Mouse (Mus musculus) heart, embryonic 12.5 days (tissue): ENCODE results near the gene Adamts4. TPM values are rescaled to one million over a fixed set of nuclear protein-coding genes. Genes with fewer than 3 reads are reported as not detected.

ENCODE experiments used
- ATAC-seq: fragments of 200-750 bp; cut with Nextera tagmentation; 2 replicates; pipeline ENCODE4 v1.8.0; 2017; ENCODE audit warnings: moderate TSS enrichment, moderate library complexity; ENCODE audit not compliant: insufficient number of reproducible peaks, low FRiP score
- H3K27ac ChIP-seq: fragments of 300-500 bp; sonication (generic); 2 replicates; pipeline ENCODE4 v1.5.1; 2016; ENCODE audit warnings: mild to moderate bottlenecking, moderate library complexity; ENCODE audit not compliant: poor library complexity, severe bottlenecking
- H3K27me3 ChIP-seq: fragments of 300-500 bp; sonication (generic); replicated peaks from 2 replicates; pipeline ENCODE4 v1.6.1; 2016; ENCODE audit warnings: mild to moderate bottlenecking, moderate library complexity
- H3K36me3 ChIP-seq: fragments of 300-500 bp; sonication (generic); 2 replicates; pipeline ENCODE4 v1.6.1; 2016; ENCODE audit warnings: mild to moderate bottlenecking, moderate library complexity
- H3K4me1 ChIP-seq: fragments of 300-500 bp; sonication (generic); replicated peaks from 2 replicates; pipeline ENCODE4 v1.6.1; 2016; ENCODE audit warnings: mild to moderate bottlenecking
- H3K4me2 ChIP-seq: fragments of 300-500 bp; sonication (generic); 2 replicates; pipeline ENCODE4 v1.6.1; 2016; ENCODE audit warnings: mild to moderate bottlenecking, moderate library complexity
- H3K4me3 ChIP-seq: fragments of 300-500 bp; sonication (generic); 2 replicates; pipeline ENCODE4 v1.5.1; 2016; ENCODE audit warnings: mild to moderate bottlenecking
- H3K9ac ChIP-seq: fragments of 300-500 bp; sonication (generic); 2 replicates; pipeline ENCODE4 v1.6.1; 2016; ENCODE audit warnings: mild to moderate bottlenecking, moderate library complexity
- H3K9me3 ChIP-seq: fragments of 300-500 bp; sonication (generic); replicated peaks from 2 replicates; pipeline ENCODE4 v1.6.1; 2016; ENCODE audit warnings: mild to moderate bottlenecking, moderate library complexity
- WGBS: fragments of 180-500 bp; shearing (Covaris S2); methylation state at CpG from one replicate; pipeline ENCODE4 v1.1.7; 2016; 5-methylcytosine and 5-hydroxymethylcytosine counted together
- polyA plus RNA-seq: library from polyadenylated mRNA; unstranded; fragments of >200 nt; fragmentation: Nextera tagmentation; extraction: Ambion mirVana; gene quantifications from 2 replicates; pipeline ENCODE4 v1.2.1, GENCODE M21; 2016

The Adamts4 gene
- polyA plus RNA-seq, 1 experiment from 2014 or later, result 3.1 TPM

DNA sequence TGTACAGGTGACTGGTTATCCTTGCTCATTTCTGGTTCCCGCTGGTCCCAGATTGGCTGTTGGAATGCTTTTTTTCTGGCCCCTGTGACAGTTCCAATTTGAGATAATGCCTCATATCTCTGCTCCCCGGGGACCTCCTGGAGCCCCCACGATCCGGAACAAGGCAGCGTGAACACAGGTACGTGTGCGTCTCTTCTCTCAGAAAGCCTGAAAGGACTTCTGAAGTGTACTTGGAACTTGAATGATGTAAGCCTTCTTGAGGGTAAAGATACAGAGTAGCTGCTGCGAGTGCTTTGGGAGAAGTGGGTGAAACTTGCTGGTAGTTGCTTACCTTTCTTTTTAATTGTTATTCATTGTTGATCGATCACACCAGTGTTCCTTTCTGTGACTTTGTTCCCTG lies 21.0 kb downstream of the Adamts4 start:
- peaks cover 12% of the 10 kb centered on the region for H3K4me1 ChIP-seq
- H3K27ac ChIP-seq, result 0 out of 2 replicates have a peak overlapping the region, but pooled peaks have one; percentile 16
- 37% methylated on average over 9 of the region's 9 CpGs for WGBS
- peak overlapping the region; percentile 85 for H3K4me3 ChIP-seq
- peak overlapping the region; percentile 95 for H3K4me2 ChIP-seq
- no peaks in the 10 kb centered on the region for H3K27me3 ChIP-seq
- ATAC-seq, result no peak
- H3K36me3 ChIP-seq, result peaks cover 45% of the 10 kb centered on the region
- no peaks in the 10 kb centered on the region for H3K9me3 ChIP-seq
- H3K9ac ChIP-seq, result peak overlapping the region; percentile 88

DNA sequence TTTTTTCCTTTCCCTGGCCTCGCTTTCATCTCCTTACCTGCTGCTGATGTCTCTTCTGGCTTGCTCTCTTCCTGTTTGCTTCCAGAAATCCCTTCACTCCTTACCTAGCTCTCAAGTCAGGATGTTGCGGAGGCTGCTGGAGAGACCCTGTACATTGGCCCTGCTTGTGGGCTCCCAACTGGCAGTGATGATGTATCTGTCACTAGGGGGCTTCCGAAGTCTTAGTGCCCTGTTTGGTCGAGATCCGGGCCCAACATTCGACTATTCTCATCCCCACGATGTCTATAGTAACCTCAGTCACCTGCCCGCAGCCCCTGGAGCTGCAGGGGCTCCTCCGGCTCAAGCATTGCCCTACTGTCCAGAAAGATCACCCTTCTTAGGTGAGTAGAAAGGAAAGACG lies 21.4 kb downstream of the Adamts4 start:
- Histone ChIP-seq H3K4me3 (no peak overlapping the region), H3K36me3 (peaks cover 49% of the 10 kb centered on the region), H3K9ac (no peak overlapping the region), H3K27me3 (no peaks in the 10 kb centered on the region), H3K4me2 (peak overlapping the region; percentile 95; the same call in 1 of the 2 replicates), H3K9me3 (no peaks in the 10 kb centered on the region), H3K27ac (no peak overlapping the region), H3K4me1 (peaks cover 12% of the 10 kb centered on the region)
- WGBS, result 66% methylated on average over 10 of the region's 10 CpGs
- no peak for ATAC-seq

DNA sequence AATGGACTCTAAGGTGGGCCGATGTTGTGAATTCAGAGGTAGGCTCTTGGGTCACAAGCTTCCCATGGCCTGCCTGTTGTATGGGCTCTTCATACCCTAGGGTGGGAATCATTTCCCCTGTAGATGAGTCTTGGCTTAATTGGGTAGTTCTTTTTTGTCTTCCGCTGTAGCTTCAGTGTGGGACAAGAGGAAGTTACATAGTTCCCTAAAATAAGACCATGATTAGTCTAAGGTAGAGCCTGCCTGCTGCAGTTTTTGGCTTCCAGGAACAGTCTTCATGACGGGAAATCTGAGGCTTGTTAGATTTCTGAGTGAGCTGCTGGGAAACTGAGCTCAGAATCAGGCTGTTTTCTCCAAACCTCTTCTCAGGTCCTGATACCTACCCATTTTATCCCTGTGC lies 21.9 kb downstream of the Adamts4 start:
- Histone ChIP-seq H3K9ac (no peak overlapping the region), H3K27ac (no peak overlapping the region)

DNA sequence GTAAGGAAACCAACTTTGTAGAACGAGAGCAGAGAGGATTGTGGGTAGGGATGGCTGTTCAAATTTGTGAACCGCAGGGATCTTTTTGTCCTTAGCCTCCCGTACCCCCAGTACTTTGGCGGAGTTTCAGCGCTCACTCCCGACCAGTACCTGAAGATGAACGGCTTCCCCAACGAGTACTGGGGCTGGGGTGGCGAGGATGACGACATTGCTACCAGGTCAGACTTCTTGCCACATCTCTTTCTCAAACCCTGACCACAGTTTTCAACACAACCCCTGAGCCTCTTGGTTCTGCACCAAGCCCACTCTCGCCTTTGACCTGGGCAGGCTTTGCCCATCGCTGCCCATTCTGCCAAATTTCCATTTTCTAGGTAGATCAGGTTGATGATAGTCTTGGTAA lies 23.9 kb downstream of the Adamts4 start:
- ATAC-seq, result no peak
- H3K4me3 ChIP-seq, result no peak overlapping the region
- H3K4me2 ChIP-seq, result no peak overlapping the region
- H3K9ac ChIP-seq, result no peak overlapping the region
- peaks cover 72% of the 10 kb centered on the region for H3K36me3 ChIP-seq
- no peak overlapping the region for H3K27ac ChIP-seq
- no peaks in the 10 kb centered on the region for H3K27me3 ChIP-seq
- H3K9me3 ChIP-seq, result no peaks in the 10 kb centered on the region
- 95% methylated on average over 12 of the region's 12 CpGs for WGBS
- peaks cover 12% of the 10 kb centered on the region for H3K4me1 ChIP-seq

More for the DNA sequence above, 21.9 kb downstream of the Adamts4 start:
- Histone ChIP-seq H3K36me3 (peaks cover 53% of the 10 kb centered on the region), H3K4me2 (0 out of 2 replicates have a peak overlapping the region, but pooled peaks have one; percentile 95), H3K9me3 (no peaks in the 10 kb centered on the region), H3K4me1 (peaks cover 12% of the 10 kb centered on the region), H3K27me3 (no peaks in the 10 kb centered on the region), H3K4me3 (no peak overlapping the region)
- 91% methylated on average over 3 of the region's 3 CpGs for WGBS
- no peak for ATAC-seq

DNA sequence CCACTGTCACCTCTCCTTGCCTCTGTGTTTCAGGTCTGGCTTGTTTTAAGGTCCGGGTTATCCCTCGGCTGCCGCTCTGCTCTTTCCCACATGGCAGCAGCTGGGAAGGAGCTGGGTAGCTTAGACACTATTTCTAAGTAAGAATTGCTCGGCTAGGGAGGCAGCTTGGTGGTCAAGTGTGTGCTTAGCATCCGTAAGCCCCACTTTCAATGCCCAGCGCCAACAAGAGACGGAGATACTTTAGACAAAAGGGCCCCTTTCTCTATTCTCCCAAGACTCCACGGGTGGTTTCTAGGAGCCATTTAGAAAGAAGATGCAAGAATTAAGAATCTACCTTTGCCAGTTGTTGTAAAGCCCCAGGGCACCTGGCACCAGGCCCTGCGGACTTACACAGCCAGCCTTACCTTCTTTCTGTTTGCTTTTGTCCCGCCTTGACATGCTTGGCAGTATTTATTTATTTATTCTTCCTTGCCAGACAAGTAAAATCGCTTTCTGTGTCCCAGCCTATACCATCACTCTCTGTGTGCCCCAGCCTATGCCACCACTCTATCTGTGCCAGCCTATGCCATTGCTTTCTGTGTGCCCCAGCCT lies 25.0 kb downstream of the Adamts4 start:
- H3K9ac ChIP-seq, result no peak overlapping the region
- no peak overlapping the region for H3K4me2 ChIP-seq
- 89% methylated on average over 11 of the region's 11 CpGs for WGBS
- H3K27me3 ChIP-seq, result no peaks in the 10 kb centered on the region
- H3K4me3 ChIP-seq, result no peak overlapping the region
- peaks cover 72% of the 10 kb centered on the region for H3K36me3 ChIP-seq
- peaks cover 17% of the 10 kb centered on the region for H3K4me1 ChIP-seq
- ATAC-seq, result no peak
- H3K9me3 ChIP-seq, result no peaks in the 10 kb centered on the region
- H3K27ac ChIP-seq, result no peak overlapping the region

DNA sequence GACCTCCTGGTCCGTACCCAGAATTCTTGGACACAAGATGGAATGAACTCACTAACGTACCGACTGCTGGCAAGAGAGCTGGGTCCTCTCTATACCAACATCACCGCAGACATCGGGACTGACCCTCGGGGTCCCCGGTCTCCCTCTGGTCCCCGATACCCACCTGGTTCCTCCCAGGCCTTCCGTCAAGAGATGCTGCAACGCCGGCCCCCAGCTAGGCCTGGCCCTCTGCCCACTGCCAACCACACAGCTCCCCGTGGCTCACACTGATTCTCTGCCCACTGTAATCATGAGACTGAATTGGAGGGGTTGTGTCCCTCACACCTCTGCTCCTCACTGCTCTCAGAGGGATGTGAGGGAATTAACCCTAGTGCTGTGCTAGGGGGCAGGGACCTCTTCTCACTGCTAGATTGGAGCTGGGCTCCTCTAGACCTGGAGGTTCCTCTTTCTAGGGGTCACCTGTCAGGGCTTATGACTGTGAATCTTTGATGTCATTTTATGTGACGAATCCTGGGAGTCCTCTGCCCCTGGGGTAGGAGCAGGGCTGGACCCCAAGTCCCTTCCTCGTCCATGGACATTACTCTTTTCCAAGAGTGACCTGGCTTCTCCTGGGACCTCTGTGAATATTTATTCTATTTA lies 26.0 kb downstream of the Adamts4 start:
- Histone ChIP-seq H3K4me3 (no peak overlapping the region), H3K4me2 (no peak overlapping the region), H3K9me3 (no peaks in the 10 kb centered on the region), H3K9ac (no peak overlapping the region), H3K4me1 (peaks cover 14% of the 10 kb centered on the region), H3K36me3 (peaks cover 72% of the 10 kb centered on the region), H3K27ac (no peak overlapping the region), H3K27me3 (no peaks in the 10 kb centered on the region)
- 93% methylated on average over 14 of the region's 14 CpGs for whole genome bisulfite sequencing
- ATAC-seq, result no peak

DNA sequence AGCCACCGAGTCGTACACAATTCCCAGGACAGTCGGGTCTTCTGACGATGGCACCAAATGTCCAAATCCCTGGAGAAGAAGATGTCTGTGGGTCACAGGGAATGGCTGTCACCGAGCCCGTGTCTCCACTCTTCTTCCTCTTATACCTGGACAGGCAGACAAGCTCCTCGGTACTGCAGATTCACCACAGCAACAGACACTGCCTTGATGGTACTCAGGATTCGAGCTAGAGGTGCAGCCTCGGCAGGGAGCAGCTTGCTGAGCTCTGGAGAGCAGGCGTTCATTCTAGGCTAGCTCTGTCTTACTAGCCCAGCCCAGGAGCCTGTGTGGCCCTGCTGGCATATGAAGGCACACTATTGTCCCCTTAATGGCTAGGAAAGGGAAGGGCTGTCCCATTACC lies 27.5 kb downstream of the Adamts4 start:
- no peaks in the 10 kb centered on the region for H3K27me3 ChIP-seq
- WGBS, result 88% methylated on average over 10 of the region's 10 CpGs
- peaks cover 16% of the 10 kb centered on the region for H3K4me1 ChIP-seq
- no peak overlapping the region for H3K4me3 ChIP-seq
- H3K9me3 ChIP-seq, result no peaks in the 10 kb centered on the region
- no peak overlapping the region for H3K4me2 ChIP-seq
- H3K27ac ChIP-seq, result no peak overlapping the region
- no peak overlapping the region for H3K9ac ChIP-seq
- no peak for ATAC-seq
- peaks cover 69% of the 10 kb centered on the region for H3K36me3 ChIP-seq

DNA sequence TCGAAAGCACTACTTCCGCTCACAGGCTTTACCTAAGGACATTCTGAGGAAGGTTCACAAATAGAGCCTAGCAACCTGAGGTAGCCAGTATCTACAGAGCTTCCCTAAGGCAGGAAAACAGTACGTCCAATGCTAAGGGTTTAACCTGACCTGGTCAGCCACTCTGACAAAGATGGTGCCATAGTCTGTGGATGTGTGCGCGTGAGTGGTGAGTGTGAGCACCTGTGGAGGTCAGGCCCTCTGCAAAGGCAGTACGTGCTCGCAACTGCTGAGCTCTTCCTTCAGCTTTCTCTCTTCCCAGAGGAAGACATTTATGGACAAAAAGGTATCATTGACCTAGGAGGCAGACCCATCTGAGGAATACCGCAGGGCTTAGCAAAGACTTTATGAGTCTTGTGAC lies 28.2 kb downstream of the Adamts4 start:
- 93% methylated on average over 8 of the region's 8 CpGs for WGBS
- H3K27ac ChIP-seq, result no peak overlapping the region
- no peak overlapping the region for H3K4me2 ChIP-seq
- no peak for ATAC-seq
- H3K36me3 ChIP-seq, result peaks cover 69% of the 10 kb centered on the region
- H3K4me1 ChIP-seq, result peaks cover 16% of the 10 kb centered on the region
- H3K4me3 ChIP-seq, result no peak overlapping the region
- no peaks in the 10 kb centered on the region for H3K27me3 ChIP-seq
- no peaks in the 10 kb centered on the region for H3K9me3 ChIP-seq
- H3K9ac ChIP-seq, result no peak overlapping the region

DNA sequence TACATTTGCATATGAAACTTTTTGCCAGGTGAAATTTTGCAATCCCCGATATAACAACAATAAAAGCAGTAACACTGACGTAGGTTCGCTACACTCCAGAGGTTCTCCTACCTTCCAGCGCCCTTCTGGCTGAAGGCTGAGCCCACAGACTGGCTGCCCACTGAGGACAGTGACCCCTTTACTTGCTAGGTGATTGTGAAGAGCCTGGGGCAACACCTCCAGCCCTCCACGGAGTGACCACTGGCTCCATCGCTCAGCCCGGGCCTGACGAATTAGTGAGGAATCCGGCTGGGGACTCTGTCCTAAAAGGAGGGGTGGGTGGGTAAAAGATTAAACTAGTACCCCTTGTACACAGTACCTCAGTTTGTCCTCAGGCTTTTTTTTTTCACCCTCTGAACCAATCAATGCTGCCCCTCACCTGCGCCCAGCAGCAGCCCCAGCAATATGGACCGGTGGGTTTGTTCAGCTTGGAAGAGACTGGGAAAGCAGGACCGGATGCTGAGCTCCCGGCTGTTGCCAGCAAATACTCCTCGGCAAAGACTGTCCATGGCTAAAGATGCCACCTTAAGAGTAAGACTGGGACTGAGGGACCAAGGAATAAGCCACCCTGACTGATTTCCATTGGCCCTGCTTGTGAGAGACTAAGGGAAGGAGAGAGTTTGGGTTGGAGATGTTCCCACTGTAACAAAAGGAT lies 28.9 kb downstream of the Adamts4 start:
- Histone ChIP-seq H3K9ac (peak overlapping the region; percentile 84), H3K27me3 (no peaks in the 10 kb centered on the region), H3K4me2 (peak overlapping the region; percentile 82), H3K27ac (no peak overlapping the region), H3K4me1 (peaks cover 16% of the 10 kb centered on the region), H3K4me3 (peak overlapping the region; percentile 72), H3K36me3 (peaks cover 67% of the 10 kb centered on the region), H3K9me3 (no peaks in the 10 kb centered on the region)
- no peak for ATAC-seq
- WGBS, result 84% methylated on average over 14 of the region's 14 CpGs

DNA sequence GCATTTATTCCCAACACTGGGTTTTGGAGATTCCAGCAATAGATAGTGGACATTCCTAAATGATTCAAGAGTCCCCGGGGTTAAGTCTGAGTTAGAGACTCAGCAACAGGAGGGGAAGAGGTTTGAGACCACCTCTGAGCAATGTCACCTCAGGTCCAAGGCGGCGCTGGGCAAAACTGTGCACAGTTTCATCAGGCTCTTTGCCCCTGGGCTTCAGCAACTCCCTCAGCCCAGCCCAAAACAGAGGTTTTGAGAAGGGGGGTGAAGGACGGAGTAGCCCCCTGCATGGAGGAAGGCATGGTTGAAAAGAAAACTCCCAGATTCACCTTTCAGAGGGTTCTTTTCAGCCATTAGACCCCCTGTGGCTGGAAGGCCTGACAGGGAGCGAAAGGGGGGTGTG lies 29.5 kb downstream of the Adamts4 start:
- peak overlapping the region; percentile 72 for H3K4me3 ChIP-seq
- peak overlapping the region; percentile 84 for H3K9ac ChIP-seq
- H3K4me1 ChIP-seq, result peaks cover 16% of the 10 kb centered on the region
- H3K27me3 ChIP-seq, result no peaks in the 10 kb centered on the region
- no peak overlapping the region for H3K27ac ChIP-seq
- 56% methylated on average over 5 of the region's 5 CpGs for WGBS
- H3K4me2 ChIP-seq, result peak overlapping the region; percentile 82
- no peak for ATAC-seq
- H3K9me3 ChIP-seq, result no peaks in the 10 kb centered on the region
- H3K36me3 ChIP-seq, result peaks cover 65% of the 10 kb centered on the region

DNA sequence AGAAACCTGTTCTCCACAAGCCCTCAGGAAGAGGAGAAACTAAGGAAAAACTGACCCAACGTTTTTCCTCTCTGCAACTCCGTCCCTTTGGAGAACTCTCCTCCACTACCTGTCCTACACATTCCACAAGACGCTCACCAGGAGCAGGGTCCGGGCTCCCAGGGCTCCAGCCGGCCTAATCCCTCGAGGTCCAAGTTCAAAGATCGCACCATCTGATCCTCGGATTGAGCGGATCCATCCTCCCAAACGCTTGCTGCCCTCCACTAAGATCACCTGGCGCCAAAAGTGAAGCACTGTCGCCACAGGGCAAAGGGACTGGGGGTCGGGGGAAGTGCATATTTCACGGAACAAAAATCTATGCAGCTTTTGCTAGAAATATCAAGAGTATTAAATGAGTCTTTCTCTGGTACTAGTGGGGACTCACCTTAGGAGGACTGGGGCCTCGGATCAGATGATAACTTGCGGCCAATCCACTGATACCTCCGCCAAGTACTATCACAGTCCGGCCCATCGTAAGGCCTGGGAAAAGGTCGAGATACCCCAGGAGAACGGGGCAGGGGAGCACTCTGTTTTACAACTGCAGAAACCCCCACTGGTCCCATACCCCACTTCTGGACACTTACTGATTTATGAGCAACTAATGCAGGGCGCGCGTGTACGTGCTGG lies 30.2 kb downstream of the Adamts4 start:
- Histone ChIP-seq H3K27me3 (no peaks in the 10 kb centered on the region), H3K36me3 (peaks cover 65% of the 10 kb centered on the region), H3K4me2 (peak overlapping the region; percentile 82), H3K4me1 (peaks cover 16% of the 10 kb centered on the region), H3K9me3 (no peaks in the 10 kb centered on the region), H3K4me3 (peak overlapping the region; percentile 72), H3K27ac (peak overlapping the region; percentile 45), H3K9ac (peak overlapping the region; percentile 84)
- peak; percentile 11 for ATAC-seq
- 1% methylated on average over 25 of the region's 25 CpGs for WGBS
